Mouse (Mus musculus): ENCODE measurements around the gene Rims1. TPM values are rescaled to one million over a fixed set of nuclear protein-coding genes. Genes with fewer than 3 reads are reported as not detected.

The Rims1 gene
- total RNA-seq, 2 experiments from 2014 or later = not detected

GRCm38 (mm10) chr1:22377652-22378051 lies 428.1 kb downstream of the Rims1 start:
- no peak for ATAC-seq (ENCODE audit: poor library complexity, severe bottlenecking)

- ATAC-seq (ENCODE audit: poor library complexity, severe bottlenecking) = no peak
Measured at GRCm38 (mm10) chr1:22377062-22377461, 428.7 kb downstream of the Rims1 start.

GRCm38 (mm10) chr1:22356209-22356608 lies 449.6 kb downstream of the Rims1 start:
- ATAC-seq (ENCODE audit: poor library complexity, severe bottlenecking) = no peak

- ATAC-seq (ENCODE audit: poor library complexity, severe bottlenecking) = no peak
Measured at GRCm38 (mm10) chr1:22353687-22354086, 452.1 kb downstream of the Rims1 start.

GRCm38 (mm10) chr1:22338914-22339313 lies 466.9 kb downstream of the Rims1 start:
- no peak for ATAC-seq (ENCODE audit: poor library complexity, severe bottlenecking)

GRCm38 (mm10) chr1:22320941-22321676 lies 484.7 kb downstream of the Rims1 start:
- ATAC-seq (ENCODE audit: poor library complexity, severe bottlenecking) = no peak

- ATAC-seq (ENCODE audit: poor library complexity, severe bottlenecking) = no peak
Measured at GRCm38 (mm10) chr1:22315537-22315936, 490.3 kb downstream of the Rims1 start.

GRCm38 (mm10) chr1:22311471-22311870 lies 494.3 kb downstream of the Rims1 start:
- ATAC-seq (ENCODE audit: poor library complexity, severe bottlenecking) = no peak

GRCm38 (mm10) chr1:22306519-22306918 lies 499.3 kb downstream of the Rims1 start:
- no peak for ATAC-seq (ENCODE audit: poor library complexity, severe bottlenecking)

GRCm38 (mm10) chr1:22305932-22306331 lies 499.9 kb downstream of the Rims1 start:
- ATAC-seq (ENCODE audit: poor library complexity, severe bottlenecking) = no peak

GRCm38 (mm10) chr1:22293953-22294352 lies 511.8 kb downstream of the Rims1 start:
- no peak for ATAC-seq (ENCODE audit: poor library complexity, severe bottlenecking)

- ATAC-seq (ENCODE audit: poor library complexity, severe bottlenecking) = no peak
Measured at GRCm38 (mm10) chr1:22293310-22293709, 512.5 kb downstream of the Rims1 start.

- ATAC-seq (ENCODE audit: poor library complexity, severe bottlenecking) = no peak
Measured at GRCm38 (mm10) chr1:22286807-22287206, 519.0 kb downstream of the Rims1 start.

GRCm38 (mm10) chr1:22279954-22280353 lies 525.8 kb downstream of the Rims1 start:
- ATAC-seq (ENCODE audit: poor library complexity, severe bottlenecking) = no peak

GRCm38 (mm10) chr1:22274081-22274480 lies 531.7 kb downstream of the Rims1 start:
- no peak for ATAC-seq (ENCODE audit: poor library complexity, severe bottlenecking)

- ATAC-seq (ENCODE audit: poor library complexity, severe bottlenecking) = no peak
Measured at GRCm38 (mm10) chr1:22270131-22270530, 535.7 kb downstream of the Rims1 start.

GRCm38 (mm10) chr1:22268581-22269359 lies 537.0 kb downstream of the Rims1 start:
- peak; percentile 43 for ATAC-seq (ENCODE audit: poor library complexity, severe bottlenecking)

- ATAC-seq (ENCODE audit: poor library complexity, severe bottlenecking) = no peak
Measured at GRCm38 (mm10) chr1:22266491-22266890, 539.3 kb downstream of the Rims1 start.

- no peak for ATAC-seq (ENCODE audit: poor library complexity, severe bottlenecking)
Measured at GRCm38 (mm10) chr1:22265528-22265927, 540.3 kb downstream of the Rims1 start.

GRCm38 (mm10) chr1:22262169-22262950 lies 543.4 kb downstream of the Rims1 start:
- ATAC-seq (ENCODE audit: poor library complexity, severe bottlenecking) = no peak

- no peak for ATAC-seq (ENCODE audit: poor library complexity, severe bottlenecking)
Measured at GRCm38 (mm10) chr1:22261702-22262101, 544.1 kb downstream of the Rims1 start.
